Mouse (Mus musculus) MEL (cell line): Measurements from ENCODE around the gene Srebf2.

Experiments used
- CTCF ChIP-seq, 3 experiments: IDR thresholded peaks in 2 of 3; conservative IDR thresholded peaks in 1 of 3; 2 replicates each; pipeline ENCODE4 v1.5.1; 2011 to 2012; ENCODE audit warnings: low read length in 3 of 3, low read depth in 2 of 3, mild to moderate bottlenecking in 2 of 3, improper control_type of control experiment in 1 of 3, inconsistent platforms in 1 of 3, mixed read lengths in 1 of 3, moderate library complexity in 1 of 3; ENCODE audit not compliant: control insufficient read depth in 1 of 3, insufficient read depth in 1 of 3, poor library complexity in 1 of 3, severe bottlenecking in 1 of 3
- E2F4 ChIP-seq: IDR thresholded peaks from 2 replicates; pipeline ENCODE4 v1.6.1; 2011; ENCODE audit warnings: low read depth, low read length, improper control_type of control experiment, borderline replicate concordance
- EP300 ChIP-seq, 2 experiments: IDR thresholded peaks; 2 replicates each; pipeline ENCODE4 v1.6.1; 2011; ENCODE audit warnings: improper control_type of control experiment in 2 of 2, low read length in 2 of 2, low read depth in 1 of 2, mild to moderate bottlenecking in 1 of 2
- ETS1 ChIP-seq: IDR thresholded peaks from 2 replicates; pipeline ENCODE4 v1.6.1; 2012; ENCODE audit warnings: low read depth, mild to moderate bottlenecking, inconsistent platforms, low read length, improper control_type of control experiment, moderate library complexity
- GATA1 ChIP-seq: IDR thresholded peaks from 2 replicates; pipeline ENCODE4 v1.6.1; 2011; ENCODE audit warnings: low read depth, low read length, improper control_type of control experiment
- MAFK ChIP-seq: IDR thresholded peaks from 2 replicates; pipeline ENCODE4 v1.6.1; 2011; ENCODE audit warnings: low read depth, mild to moderate bottlenecking, low read length, improper control_type of control experiment, borderline replicate concordance
- MAX ChIP-seq: IDR thresholded peaks from 2 replicates; pipeline ENCODE4 v1.6.1; 2011; ENCODE audit warnings: low read length, improper control_type of control experiment
- NRF1 ChIP-seq: IDR thresholded peaks from 2 replicates; pipeline ENCODE4 v1.6.1; 2014; ENCODE audit warnings: low read depth, mild to moderate bottlenecking, inconsistent platforms, low read length, improper control_type of control experiment, moderate library complexity; ENCODE audit not compliant: poor library complexity, insufficient read depth, severe bottlenecking
- POLR2A ChIP-seq, 2 experiments: IDR thresholded peaks; 2 replicates each; pipeline ENCODE4 v1.6.1; 2011 to 2012; ENCODE audit warnings: low read length in 2 of 2, mild to moderate bottlenecking in 2 of 2, control low read depth in 1 of 2, improper control_type of control experiment in 1 of 2, low read depth in 1 of 2, moderate library complexity in 1 of 2; ENCODE audit not compliant: control insufficient read depth in 1 of 2, insufficient read depth in 1 of 2, poor library complexity in 1 of 2
- POLR2AphosphoS2 ChIP-seq: IDR thresholded peaks from 2 replicates; pipeline ENCODE4 v1.6.1; 2011; ENCODE audit warnings: low read length, improper control_type of control experiment
- TAL1 ChIP-seq: IDR thresholded peaks from 2 replicates; pipeline ENCODE4 v1.6.1; 2012; ENCODE audit warnings: mild to moderate bottlenecking, inconsistent platforms, low read length, moderate library complexity, mixed read lengths
- ZKSCAN1 ChIP-seq: IDR thresholded peaks from 2 replicates; pipeline ENCODE4 v1.6.1; 2012; ENCODE audit warnings: low read depth, mild to moderate bottlenecking, inconsistent platforms, low read length, improper control_type of control experiment, moderate library complexity

DNA sequence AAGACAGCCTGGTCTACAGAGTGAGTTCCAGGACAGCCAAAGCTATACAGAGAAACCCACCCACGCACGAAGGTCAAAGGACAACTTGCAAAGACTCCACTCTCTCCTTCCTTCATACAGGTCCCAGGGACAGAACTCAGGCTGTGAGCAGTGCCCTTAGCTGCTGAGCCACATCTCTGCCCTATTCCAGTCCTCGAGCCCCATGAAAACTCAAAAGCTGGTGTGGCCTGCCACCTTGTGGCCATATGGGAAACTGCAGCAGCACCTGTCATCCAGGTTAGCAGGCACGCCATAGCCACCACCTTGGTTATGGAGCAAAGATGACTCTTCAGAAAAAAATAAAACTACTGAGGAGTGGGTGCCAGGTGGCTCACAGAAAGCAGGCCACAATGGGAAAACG, 89.6 kb downstream of the Srebf2 start:
- TF ChIP-seq MAX (no peak), CTCF (IDR thresholded peaks at IDR 0.05 in 2 of 3, conservative IDR thresholded peaks at IDR 0.05 in 1 of 3; ENCODE audit: control insufficient read depth in 1 of 3, insufficient read depth in 1 of 3, low read depth in 2 of 3, low read length in 3 of 3, poor library complexity in 1 of 3, severe bottlenecking in 1 of 3) (peak; percentile 94 to 99 (median 97)), MAFK (no peak), POLR2A (IDR thresholded peaks at IDR 0.05; ENCODE audit: control insufficient read depth in 1 of 2, insufficient read depth in 1 of 2, low read depth in 1 of 2, low read length in 2 of 2, poor library complexity in 1 of 2) (no peak), POLR2AphosphoS2 (no peak), ETS1 (no peak), ZKSCAN1 (no peak), GATA1 (no peak), EP300 (IDR thresholded peaks at IDR 0.05; ENCODE audit: low read depth in 1 of 2, low read length in 2 of 2) (no peak), NRF1 (no peak), TAL1 (no peak), E2F4 (no peak)
